Mouse (Mus musculus) C2C12 (cell line): Measurements from ENCODE around the gene Chchd3.

Experiments
- CEBPB ChIP-seq: IDR thresholded peaks from one replicate; pipeline ENCODE4 v1.6.1; 2011; ENCODE audit warnings: low read depth, mild to moderate bottlenecking, control low read depth, moderate library complexity
- CTCF ChIP-seq: IDR thresholded peaks from one replicate; pipeline ENCODE4 v1.5.1; 2011; ENCODE audit not compliant: control insufficient read depth, insufficient read depth, insufficient read length
- MAX ChIP-seq: IDR thresholded peaks from one replicate; pipeline ENCODE4 v1.6.1; 2011; ENCODE audit warnings: mild to moderate bottlenecking, control low read depth
- MYOD1 ChIP-seq: IDR thresholded peaks from one replicate; pipeline ENCODE4 v1.6.1; 2011; ENCODE audit warnings: low read depth; ENCODE audit not compliant: control insufficient read depth, insufficient read length
- USF1 ChIP-seq: IDR thresholded peaks from one replicate; pipeline ENCODE4 v1.6.1; 2011; ENCODE audit warnings: low read depth, mild to moderate bottlenecking, control low read depth, moderate library complexity

DNA sequence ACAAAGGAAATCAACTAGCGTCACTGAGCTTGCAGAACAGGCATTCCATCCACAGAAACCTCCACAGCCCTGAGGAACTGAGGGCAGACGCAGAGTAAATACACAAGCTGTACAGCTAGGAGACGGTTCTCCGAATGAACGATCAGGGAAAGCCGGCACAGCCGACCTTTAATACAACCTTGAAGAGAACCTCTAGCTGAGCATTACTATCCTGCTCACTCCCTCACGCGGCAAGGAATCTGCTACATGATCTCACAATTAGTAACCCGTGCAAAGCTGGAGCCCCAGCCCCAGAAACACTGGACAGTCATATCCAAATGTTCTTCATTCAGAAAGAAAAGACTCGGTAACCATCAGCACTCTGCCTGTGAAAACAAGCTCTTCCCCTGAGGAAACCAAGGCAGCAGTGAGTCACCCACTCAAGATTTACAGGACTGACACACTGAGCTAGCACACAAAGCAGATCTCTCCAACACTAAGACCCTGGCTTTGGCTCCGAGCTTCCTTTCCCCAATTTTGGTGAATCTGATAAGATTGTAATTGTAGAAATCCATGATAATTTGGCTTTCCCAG lies 69.9 kb downstream of the Chchd3 start:
- TF ChIP-seq USF1 (no peak), CTCF (no peak), MYOD1 (no peak), CEBPB (no peak), MAX (no peak)
